Mouse (Mus musculus) Patski (cell line): ENCODE measurements at regions not wholly inside any gene's neighbourhood (a gene's known extent, or its start where the extent isn't known, plus 50 kb on each side); places are given as distances from the start of the nearest gene placed in this dataset.

Experiments
- ATAC-seq: fragments of 100-300 bp; one replicate; pipeline ENCODE4 v1.8.0; 2021
- CTCF ChIA-PET: fragments of 350-600 bp; sonication (Branson Sonifier 250); formaldehyde crosslinking; loops from one replicate; lab custom pipeline; 2022; ENCODE audit warnings: inconsistent platforms; lab: Charles Lee
- POLR2A ChIA-PET: fragments of 350-600 bp; sonication (Branson Sonifier 250); formaldehyde crosslinking; loops from one replicate; lab custom pipeline; 2022; ENCODE audit warnings: antibody characterized with exemption, inconsistent platforms; lab: Charles Lee
- DNase-seq: peaks from one replicate; pipeline ENCODE4 v3.0.0-alpha.2; 2011; ENCODE audit warnings: low read depth, low spot score
- H3K27me3 ChIP-seq: fragments of 371-371 bp; one replicate; pipeline ENCODE4 v1.5.1; 2021
- CTCF ChIP-seq: fragments of 100-300 bp; IDR thresholded peaks from one replicate; pipeline ENCODE4 v1.5.1; 2021
- in situ Hi-C: fragments of 300-500 bp; cut with MboI; formaldehyde crosslinking; loops from 3 replicates; pipeline ENCODE4 v1.11.1; 2018; ENCODE audit warnings: low pct_unique_long_range_greater_than_20kb, mixed read lengths

DNA sequence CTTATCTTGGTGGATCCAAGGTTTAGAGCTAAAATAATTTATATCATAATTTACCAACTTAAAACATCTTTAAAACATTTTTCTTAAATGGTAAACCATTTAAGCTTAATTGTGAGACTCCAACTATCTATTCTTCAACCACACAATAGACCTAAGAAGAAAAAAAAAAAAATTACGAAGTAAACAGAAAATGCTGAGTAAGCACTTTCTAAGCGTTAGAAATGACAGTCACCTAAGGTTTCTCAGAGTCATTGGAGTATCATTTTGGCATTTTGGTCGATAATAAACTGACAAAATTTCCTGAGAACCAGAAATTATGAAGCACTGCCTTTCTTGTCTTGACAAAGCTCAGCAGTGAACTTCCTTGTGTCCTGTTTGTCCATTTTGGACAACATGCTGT lies 1323.7 kb upstream of the Pcdh7 start:
- no peak for DNase-seq
- in situ Hi-C loops: no loop called here
- CTCF ChIA-PET: no interaction called here
- H3K27me3 ChIP-seq: no peaks in the 10 kb centered on the region
- no peak for TF ChIP-seq CTCF
- no peak for ATAC-seq
- POLR2A ChIA-PET: no interaction called here

GRCm38 (mm10) chr5:56434958-56435357 lies 1282.8 kb upstream of the Pcdh7 start:
- ATAC-seq (no peak), DNase-seq (no peak)
- POLR2A ChIA-PET: interaction anchor here (0.6 kb wide), 1 partner anchor 10 kb away, joined by 3 read pairs; no protein-coding TSS in a partner anchor
- H3K27me3 ChIP-seq: no peaks in the 10 kb centered on the region
- in situ Hi-C loops: no loop called here
- TF ChIP-seq CTCF: no peak
- CTCF ChIA-PET: no interaction called here

DNA sequence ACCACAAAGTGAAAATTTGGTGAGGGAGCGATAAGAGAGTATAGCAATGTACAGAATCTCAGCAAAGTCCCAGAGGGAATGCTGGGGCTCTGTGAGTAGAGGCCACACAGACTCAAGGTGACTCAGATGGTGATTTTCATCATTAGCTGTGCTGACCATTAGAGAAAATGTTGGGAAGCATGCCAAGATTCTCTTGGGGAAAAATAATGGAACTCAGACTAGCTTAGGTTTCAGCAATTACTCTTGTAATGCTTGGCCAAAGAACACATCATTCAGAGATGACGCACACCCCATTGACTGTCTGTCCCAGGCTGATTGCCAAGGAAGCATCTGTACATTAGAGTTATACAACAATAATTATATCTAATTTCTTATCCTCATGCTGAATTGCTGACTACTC lies 1277.3 kb upstream of the Pcdh7 start:
- H3K27me3 ChIP-seq: no peaks in the 10 kb centered on the region
- TF ChIP-seq CTCF: no peak
- ChIA-PET POLR2A (no interaction called here), CTCF (no interaction called here)
- in situ Hi-C loops: no loop called here
- DNase-seq: no peak
- ATAC-seq: no peak

DNA sequence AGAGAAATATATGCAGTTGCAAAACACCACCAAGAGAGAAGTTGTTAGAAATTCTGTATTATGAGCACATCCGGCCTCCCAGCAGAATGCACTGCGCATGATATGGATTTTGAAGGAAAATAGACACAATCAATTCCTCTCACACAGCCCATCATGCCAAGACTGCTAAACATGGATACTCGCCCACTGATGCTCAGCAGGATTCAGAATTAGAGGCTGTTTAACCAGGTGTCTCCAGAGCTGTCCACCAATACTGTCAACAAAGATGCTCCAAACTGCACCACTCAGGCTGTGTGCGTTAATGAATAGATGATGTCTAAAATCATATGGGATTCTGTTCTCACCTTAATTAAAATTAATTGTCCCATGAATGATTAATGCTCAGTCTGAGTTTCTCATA lies 1230.0 kb upstream of the Pcdh7 start:
- CTCF ChIA-PET: no interaction called here
- POLR2A ChIA-PET: no interaction called here
- H3K27me3 ChIP-seq: no peaks in the 10 kb centered on the region
- ATAC-seq: no peak
- no peak for TF ChIP-seq CTCF
- in situ Hi-C loops: no loop called here
- no peak for DNase-seq
